Mouse (Mus musculus): ENCODE data around the gene Map1a.

The Map1a gene

DNA sequence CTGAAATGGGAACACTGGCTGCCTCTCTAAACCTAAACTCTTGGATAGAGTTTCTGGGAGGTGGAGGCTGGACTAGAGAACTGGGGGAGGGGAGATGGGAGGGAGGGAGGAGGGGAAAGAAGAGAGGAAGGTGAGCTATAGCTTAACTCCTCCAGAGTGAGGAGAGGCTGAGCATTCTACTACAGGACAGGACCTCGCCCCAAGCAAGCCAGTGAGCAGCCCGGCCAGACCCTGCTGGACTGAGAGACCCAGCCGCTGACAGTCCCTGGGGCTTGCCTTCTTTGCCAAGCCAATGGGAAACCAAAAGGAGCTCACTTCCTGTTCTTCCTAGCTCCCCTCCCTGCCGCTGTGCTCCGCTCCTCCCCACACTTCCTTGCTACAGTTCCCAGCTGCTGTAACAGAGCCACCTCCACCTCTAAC, 19.6 kb downstream of the Map1a start:
- no peak for DNase-seq (ENCODE audit: low read depth, low spot score)

DNA sequence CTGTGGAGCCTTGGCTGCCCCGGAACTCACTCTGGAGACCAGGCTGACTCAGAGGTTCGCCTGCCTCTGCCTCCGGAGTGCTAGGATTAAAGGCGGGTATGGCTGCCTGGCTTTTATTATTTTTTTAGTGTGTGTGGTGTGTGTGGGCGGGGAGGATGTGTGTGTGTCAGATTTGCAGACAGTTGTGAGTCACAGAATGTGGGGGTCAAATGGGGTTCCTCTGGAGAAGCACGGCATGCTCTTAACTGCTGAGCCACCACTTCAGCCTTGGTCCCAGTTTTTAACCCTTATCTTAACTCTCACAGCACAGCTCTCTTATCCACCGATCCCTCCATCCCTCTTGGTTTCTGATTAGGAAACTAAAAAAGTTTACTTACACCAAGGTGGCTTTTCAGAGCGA, 26.9 kb downstream of the Map1a start:
- DNase-seq (ENCODE audit: low read depth, low spot score), result no peak

DNA sequence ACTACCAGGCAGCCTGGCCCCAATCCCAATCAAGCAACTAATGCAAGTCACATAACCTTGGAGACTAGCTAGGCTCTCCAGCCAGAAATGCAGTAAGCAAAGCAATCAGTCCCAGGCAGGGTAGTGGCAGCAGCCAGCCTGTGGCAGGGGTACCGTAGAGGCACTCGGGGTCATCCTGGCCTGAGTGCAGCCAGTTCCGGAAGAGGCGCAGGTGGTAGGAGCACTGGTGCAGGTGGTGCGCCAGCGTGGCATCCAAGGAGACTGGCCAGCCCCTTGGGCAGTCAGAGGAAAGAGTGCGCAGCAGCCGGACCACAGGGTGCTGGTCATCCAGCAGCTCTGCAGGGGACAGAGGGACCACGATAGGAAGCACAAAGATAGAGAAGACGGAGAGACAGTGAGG, 33.6 kb downstream of the Map1a start:
- DNase-seq (ENCODE audit: low read depth, low spot score), result no peak

DNA sequence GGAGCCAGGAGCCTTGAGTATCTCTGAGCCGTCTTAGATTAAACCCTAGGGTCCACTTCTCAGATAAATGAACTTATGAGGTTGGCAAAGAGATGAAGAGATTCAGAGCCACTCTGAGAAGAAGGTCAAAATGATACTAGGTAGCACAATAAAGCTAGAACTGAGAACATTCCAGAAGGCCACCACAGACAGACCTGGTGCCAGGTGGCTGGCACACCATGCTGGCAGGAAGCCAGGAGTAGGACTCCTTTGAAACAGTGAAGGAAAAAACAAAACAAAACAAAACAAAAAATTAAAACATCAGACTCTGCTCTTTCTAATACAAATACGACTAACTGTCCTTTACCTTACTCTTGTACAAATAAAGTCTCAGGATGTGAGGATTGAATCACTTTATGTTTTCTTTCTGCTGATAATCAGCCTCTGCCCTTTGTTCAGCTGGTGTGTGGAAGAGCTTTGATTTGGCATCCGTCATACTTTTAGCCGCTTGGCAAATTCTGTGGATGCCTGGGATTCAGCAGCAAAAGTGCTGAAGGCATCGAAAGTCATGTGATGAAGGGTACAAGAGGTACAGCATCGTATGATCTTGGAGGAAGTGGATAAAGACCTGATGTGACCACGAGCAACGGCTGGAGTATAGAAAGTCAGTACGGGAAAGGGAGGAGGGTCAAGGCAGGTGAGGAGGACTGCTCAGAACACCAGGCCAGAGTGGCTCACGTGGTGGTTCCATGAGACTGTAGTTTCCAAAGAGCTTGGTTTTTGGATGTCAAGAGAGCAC, 34.5 kb downstream of the Map1a start:
- no peak for DNase-seq (ENCODE audit: low read depth, low spot score)

DNA sequence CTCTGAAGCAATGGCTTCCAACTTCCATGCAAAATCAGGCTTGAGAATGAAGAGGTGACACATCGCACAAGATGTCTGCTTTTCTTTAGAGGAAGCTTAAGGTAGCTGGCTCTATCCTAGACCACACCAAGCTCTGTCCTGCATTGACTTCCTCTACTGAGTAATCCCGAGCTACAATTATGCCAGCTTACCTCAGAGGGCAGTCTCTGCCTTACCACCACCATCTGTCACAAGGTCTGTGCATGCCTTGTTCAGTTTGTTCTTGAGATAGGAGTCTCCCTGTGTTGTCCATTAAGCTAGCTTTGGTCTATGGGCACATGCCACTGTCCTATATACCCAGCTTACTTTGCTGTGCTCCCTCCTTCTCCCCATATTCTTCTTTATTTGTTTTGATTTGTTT, 40.1 kb downstream of the Map1a start:
- DNase-seq (ENCODE audit: low read depth, low spot score), result no peak

DNA sequence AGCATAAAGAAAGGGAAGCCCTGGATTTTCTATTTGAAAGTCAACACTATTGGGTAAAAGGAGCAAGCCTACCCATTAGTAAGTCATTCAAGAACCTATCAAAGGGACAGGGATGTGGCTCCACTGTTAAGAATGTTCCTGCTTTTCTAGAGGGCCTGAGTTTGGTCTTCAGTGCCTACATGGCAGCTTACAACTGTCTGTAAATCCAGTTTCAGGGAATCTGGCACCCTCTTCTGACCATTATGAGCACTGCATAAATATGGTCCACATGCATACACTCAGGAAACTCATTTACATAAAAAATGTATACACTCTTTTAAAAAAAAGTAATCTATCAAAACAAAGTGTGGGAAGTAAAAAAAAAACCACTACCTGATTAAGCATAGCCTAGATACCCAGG, 49.7 kb downstream of the Map1a start:
- peak; percentile 31 for DNase-seq (ENCODE audit: low read depth, low spot score)

DNA sequence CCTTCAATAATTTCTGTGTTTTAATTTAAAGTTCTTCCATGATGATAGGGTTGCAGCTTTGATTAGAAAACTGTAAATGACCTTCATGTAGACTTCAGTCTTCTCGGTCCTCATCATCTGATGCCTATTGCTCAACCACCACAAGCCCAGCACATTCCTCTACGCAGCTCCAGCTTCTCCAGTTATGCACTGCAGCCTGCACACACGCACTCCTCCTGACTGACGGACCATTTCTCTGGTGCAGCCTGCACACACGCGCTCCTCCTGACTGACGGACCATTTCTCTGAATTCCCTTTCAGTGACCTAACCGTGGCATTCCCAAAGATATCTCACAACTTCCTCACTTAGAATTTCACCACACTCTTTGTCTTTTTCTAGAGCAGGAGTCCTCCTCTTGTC, 63.8 kb downstream of the Map1a start:
- no peak for DNase-seq (ENCODE audit: low read depth, low spot score)

DNA sequence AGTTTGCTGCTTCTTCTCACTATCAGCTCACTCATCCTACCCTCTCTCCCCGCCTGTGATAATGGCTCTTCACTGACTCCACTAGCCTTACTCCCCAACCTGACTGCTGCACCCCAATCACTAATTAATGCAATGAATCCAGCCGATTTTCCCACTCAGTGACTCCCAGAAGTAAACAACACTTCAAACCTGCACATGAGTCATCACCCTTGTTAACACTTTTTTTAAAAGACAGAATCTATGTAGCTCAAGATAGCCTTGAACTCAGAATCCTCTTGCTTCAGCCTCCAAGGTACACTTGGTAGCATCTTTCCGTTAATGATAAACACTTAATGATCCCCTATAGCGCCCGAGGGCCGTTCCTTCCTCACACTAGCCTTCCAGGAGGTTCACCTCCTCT, 65.0 kb downstream of the Map1a start:
- no peak for DNase-seq (ENCODE audit: low read depth, low spot score)

DNA sequence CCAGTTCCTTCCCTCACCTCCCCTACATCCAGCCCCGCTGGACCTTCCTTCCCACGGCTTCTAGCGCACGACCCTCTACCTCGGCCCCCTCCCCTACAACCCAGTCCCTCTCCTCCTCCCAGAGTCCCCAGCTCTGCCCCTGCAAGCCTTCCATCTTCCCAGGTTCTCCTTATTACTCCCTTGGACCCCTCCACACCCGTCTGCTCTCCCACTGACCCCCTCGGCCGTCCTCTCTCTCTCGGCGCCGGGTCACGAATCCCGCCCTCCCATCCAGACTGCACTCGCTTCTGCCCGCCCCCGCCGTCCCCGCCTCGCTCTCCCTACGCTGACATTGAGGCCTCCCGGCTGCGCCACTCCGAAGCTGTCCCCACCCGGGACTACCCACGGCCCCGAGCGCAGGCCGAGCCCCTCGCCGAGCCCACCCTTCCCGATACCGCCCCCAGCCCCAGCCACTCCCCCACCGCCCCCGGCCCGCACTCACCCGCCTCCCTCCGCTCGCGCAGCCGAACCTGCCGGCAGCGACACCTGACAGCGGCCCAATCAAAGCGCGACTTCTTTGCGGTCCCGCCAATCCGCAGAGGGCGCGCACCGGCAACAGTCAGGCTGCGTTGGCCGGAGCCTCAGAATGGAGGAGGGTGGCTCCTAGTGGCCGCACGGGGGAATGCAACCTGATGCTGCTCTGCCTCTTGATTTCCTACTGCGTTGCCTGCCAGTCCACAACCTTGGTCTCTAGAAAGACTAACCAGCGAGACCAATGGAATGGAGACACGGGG, 65.6 kb downstream of the Map1a start, which contains the start of gene Ppip5k1:
Gene Ppip5k1, minus strand, starts transcription at position 577 of the 773 bp plus-strand sequence.
- peak; percentile 98 for DNase-seq (ENCODE audit: low read depth, low spot score)

DNA sequence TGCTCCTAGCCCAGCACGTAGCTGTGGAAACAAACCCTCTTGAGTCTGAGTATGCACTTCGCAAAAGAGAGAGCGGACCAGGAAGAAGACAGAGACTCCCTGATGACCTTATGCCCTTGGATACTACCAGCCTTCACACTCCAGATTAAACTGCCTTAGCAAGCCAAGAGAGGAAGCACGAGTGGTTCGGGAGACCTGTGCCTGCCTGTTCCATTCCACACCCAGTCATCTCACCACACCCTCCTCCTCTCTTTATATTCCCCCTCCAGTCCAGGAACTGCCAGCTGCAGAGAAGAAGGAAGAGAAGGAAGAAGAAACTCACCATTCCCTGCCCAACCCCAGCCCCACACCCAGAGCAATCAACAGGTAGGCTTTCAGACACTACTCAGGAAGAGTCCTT, 68.1 kb downstream of the Map1a start, which contains the start of gene Ckmt1:
Gene Ckmt1, plus strand, starts transcription at position 221 of the 400 bp plus-strand sequence.
- no peak for DNase-seq (ENCODE audit: low read depth, low spot score)

DNA sequence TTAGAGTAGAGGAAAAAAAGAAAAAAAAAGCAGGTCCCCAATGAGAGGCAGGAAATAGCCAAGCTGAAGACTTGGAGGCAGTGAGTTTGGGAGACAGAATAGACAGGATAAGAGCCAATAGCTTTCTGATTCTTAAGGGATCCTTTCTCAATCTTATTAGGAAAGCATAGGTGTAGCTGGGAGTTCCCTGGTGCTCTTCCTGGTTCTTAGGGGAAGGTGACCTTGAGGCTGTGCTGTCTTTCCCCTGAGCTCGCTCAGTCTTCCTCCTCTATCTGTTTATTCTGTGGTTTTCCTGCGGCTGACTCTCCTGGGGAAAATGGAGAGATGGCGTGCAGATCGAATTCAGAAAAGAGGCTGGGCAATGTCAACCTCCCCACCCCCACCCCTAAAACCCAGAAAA, 68.6 kb downstream of the Map1a start:
- DNase-seq (ENCODE audit: low read depth, low spot score), result no peak

DNA sequence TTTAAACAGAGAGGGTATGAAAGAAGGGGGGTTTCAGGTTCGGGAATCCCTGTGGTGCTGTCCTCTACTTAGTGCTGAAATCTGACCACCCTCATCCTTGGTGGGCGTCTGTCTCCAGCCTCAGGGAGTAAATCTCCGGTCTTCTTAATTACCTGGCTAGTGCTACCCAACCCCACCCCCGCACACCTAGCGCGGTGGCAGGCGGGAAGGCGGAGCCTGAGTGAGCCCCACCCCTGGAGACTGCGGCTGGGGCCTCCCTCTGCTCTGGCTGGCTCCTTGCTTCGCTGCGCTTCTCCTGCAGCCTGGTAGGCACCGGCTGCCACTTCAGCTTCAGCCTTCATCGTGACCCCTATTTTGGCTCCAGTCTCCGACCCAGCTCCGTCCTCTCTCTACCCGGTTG, 69.0 kb downstream of the Map1a start:
- DNase-seq (ENCODE audit: low read depth, low spot score), result peak; percentile 67

DNA sequence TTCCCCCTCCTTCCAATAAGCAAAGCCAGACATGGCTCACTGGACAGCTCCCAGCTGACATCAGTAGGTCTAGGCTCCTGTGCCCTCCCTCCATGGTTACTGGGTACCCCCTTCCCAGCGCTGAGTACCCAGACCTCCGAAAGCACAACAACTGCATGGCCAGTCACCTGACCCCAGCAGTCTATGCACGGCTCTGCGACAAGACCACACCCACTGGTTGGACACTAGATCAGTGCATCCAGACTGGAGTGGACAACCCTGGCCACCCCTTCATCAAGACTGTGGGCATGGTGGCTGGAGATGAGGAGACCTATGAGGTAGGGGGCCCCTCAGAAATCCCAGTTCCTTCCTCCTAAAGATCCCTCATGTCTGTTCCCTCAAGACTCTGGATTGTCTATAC, 70.1 kb downstream of the Map1a start:
- no peak for DNase-seq (ENCODE audit: low read depth, low spot score)
